Mouse (Mus musculus): ENCODE measurements around the gene Catsperg2. TPM values are rescaled to one million over a fixed set of nuclear protein-coding genes. Genes with fewer than 3 reads are reported as not detected.

Catsperg2 gene
- total and polyA plus RNA-seq, 3 experiments: not detected

DNA sequence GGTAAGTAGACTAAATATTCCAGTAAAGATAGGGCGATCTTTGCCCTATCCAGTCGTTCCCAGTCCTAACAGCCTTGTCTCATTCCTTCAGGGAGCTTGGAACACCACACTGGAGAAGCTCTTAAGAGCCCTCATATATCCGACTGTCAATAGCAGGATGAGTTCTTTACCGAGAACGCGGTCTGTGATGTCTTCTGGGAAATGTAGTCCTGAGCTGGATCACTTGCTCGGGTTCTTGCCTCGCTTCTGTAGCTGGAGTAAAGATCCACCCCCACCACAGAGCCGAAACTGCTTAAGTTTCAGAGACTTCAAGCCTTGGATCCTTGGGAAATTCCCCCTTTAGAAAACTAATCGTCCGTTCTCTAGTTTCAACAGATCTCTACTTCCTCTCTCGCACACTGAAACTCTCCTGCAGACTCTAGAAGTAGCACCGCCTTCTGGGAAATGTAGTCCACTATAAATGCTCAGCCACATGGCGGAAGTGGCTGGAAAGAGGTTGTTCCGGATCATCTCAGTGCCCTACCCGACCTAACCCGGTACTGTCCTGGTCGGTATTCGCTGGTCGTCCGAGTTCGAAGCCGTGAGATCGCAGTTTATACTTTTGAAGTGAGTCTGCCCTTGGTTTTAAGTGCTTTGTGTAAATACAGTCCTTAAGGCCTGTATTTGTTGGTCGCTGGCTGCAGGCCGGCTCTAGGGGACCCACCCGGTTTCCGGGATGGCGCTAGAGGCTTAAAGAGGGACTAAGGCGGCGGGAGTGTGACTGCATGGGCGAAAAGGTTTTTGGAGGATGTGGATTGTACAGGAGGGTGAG lies 41.5 kb upstream of the Catsperg2 start, which contains the start of gene Zfp84 (continued):
- TF ChIP-seq KAT2A (conservative IDR thresholded peaks at IDR 0.05; ENCODE audit: low read depth, low read length): peak; percentile 87; the same call in 1 of the 2 replicates
- TF ChIP-seq ETS1 (IDR thresholded peaks at IDR 0.05; ENCODE audit: low read depth, low read length): no peak; the same call in 1 of the 2 replicates
- no peak for TF ChIP-seq E2F4 (IDR thresholded peaks at IDR 0.05; ENCODE audit: borderline replicate concordance, low read depth, low read length)
- peak; percentile 96 for TF ChIP-seq ELF1 (IDR thresholded peaks at IDR 0.05; ENCODE audit: low read depth, low read length)

DNA sequence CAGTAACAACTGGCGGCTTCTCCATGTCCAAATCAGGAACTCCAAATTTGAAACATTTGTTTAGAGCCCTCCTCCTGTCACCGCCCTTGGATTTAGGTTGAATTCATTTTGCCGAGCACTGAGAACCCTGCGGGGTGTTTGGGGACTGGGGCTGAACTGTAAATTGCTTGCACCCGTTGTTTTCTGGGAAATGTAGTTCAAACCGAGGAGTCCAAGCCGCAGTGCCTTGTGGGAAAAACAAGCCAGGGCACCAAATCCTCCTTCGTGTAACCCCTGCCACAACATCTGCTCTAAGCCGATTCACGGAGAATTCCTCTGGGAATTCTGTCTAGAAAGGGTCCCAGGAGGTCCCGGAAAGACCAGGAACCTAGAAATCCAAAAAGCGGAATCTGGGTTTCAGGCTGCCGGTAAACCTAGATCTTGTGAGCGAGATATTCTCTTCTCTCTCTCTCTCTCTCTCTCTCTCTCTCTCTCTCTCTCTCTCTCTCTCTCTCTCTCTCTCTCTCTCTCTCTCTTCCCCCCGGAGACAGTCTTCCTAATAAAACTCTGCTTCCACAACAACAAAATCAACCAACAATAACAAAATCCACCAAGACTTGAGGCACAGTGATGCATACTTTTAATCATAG lies 40.3 kb upstream of the Catsperg2 start:
- TF ChIP-seq NRF1 (IDR thresholded peaks at IDR 0.05; ENCODE audit: insufficient read depth, low read depth, low read length, poor library complexity, severe bottlenecking) (no peak), CHD2 (IDR thresholded peaks at IDR 0.05; ENCODE audit: low read length) (no peak), EP300 (IDR thresholded peaks at IDR 0.05; ENCODE audit: low read depth in 1 of 2, low read length in 2 of 2) (0 out of 4 replicates have a peak, but pooled peaks of 1 of the 2 experiments have one; percentile 6), ZNF384 (IDR thresholded peaks at IDR 0.05; ENCODE audit: low read depth, low read length) (no peak), NELFE (IDR thresholded peaks at IDR 0.05; ENCODE audit: low read depth, low read length) (peak; percentile 36; the same call in 1 of the 2 replicates), MYC (IDR thresholded peaks at IDR 0.05; ENCODE audit: low read depth, low read length) (no peak), TBP (IDR thresholded peaks at IDR 0.05; ENCODE audit: low read depth, low read length) (peak; percentile 66), GABPA (IDR thresholded peaks at IDR 0.05; ENCODE audit: low read depth, low read length) (no peak), MAZ (IDR thresholded peaks at IDR 0.05; ENCODE audit: low read depth, low read length) (no peak), GATA1 (IDR thresholded peaks at IDR 0.05; ENCODE audit: low read depth, low read length) (0 out of 2 replicates have a peak, but pooled peaks have one; percentile 8), BHLHE40 (IDR thresholded peaks at IDR 0.05; ENCODE audit: borderline replicate concordance, low read depth, low read length) (no peak), HCFC1 (IDR thresholded peaks at IDR 0.05; ENCODE audit: low read depth, low read length) (peak; percentile 96), JUND (IDR thresholded peaks at IDR 0.05; ENCODE audit: low read depth, low read length) (peak; percentile 99), UBTF (IDR thresholded peaks at IDR 0.05; ENCODE audit: borderline replicate concordance, insufficient read depth, low read depth, low read length) (no peak), KAT2A (conservative IDR thresholded peaks at IDR 0.05; ENCODE audit: low read depth, low read length) (peak; percentile 80), USF1 (IDR thresholded peaks at IDR 0.05; ENCODE audit: low read depth, low read length) (no peak), ZKSCAN1 (IDR thresholded peaks at IDR 0.05; ENCODE audit: low read depth, low read length) (no peak), ELF1 (IDR thresholded peaks at IDR 0.05; ENCODE audit: low read depth, low read length) (peak; percentile 68), POLR2A (IDR thresholded peaks at IDR 0.05; ENCODE audit: control insufficient read depth in 1 of 2, insufficient read depth in 1 of 2, low read depth in 1 of 2, low read length in 2 of 2, poor library complexity in 1 of 2) (peak in 1 of 2 experiments; percentile 50; a peak in 1 of 4 replicates), TCF12 (IDR thresholded peaks at IDR 0.05; ENCODE audit: low read depth, low read length) (peak; percentile 47), MXI1 (IDR thresholded peaks at IDR 0.05; ENCODE audit: low read depth, low read length) (peak; percentile 64), SIN3A (IDR thresholded peaks at IDR 0.05; ENCODE audit: low read length) (peak; percentile 93), MYB (IDR thresholded peaks at IDR 0.05; ENCODE audit: low read depth, low read length) (no peak), MAFK (IDR thresholded peaks at IDR 0.05; ENCODE audit: borderline replicate concordance, low read depth, low read length) (no peak), ZMIZ1 (IDR thresholded peaks at IDR 0.05; ENCODE audit: low read depth, low read length) (no peak; the same call in 1 of the 2 replicates)
- peak; percentile 91 for DNase-seq (ENCODE audit: low read depth, low spot score)
- Histone ChIP-seq H3K4me3 (ENCODE audit: control insufficient read depth in 1 of 2, insufficient read depth in 1 of 2, low read depth in 2 of 2, low read length in 2 of 2) (peak overlapping the region; percentile 80 to 92), H3K9me3 (replicated peaks; ENCODE audit: insufficient read depth, low read length) (no peaks in the 10 kb centered on the region), H3K27me3 (ENCODE audit: control insufficient read depth in 1 of 2, insufficient read depth in 2 of 2, low read length in 2 of 2) (no peaks in the 10 kb centered on the region), H3K79me2 (ENCODE audit: control insufficient read depth, insufficient read depth, low read length, poor library complexity) (peaks cover 21% of the 10 kb centered on the region), H3K4me1 (ENCODE audit: control insufficient read depth in 1 of 2, insufficient read depth in 2 of 2, low read length in 2 of 2) (peaks cover 4 to 10% of the 10 kb centered on the region in 2 experiments; a peak in 2 of 4 replicates), H3K36me3 (ENCODE audit: control insufficient read depth in 1 of 2, insufficient read depth in 2 of 2, low read length in 2 of 2) (peaks cover 0 to 8% of the 10 kb centered on the region in 2 experiments; a peak in 2 of 4 replicates), H3K27ac (ENCODE audit: control insufficient read depth, low read depth, low read length) (peak overlapping the region; percentile 41), H3K9ac (ENCODE audit: control insufficient read depth, low read depth, low read length, poor library complexity, severe bottlenecking) (peak overlapping the region; percentile 70)
